Mouse (Mus musculus) heart, adult 18-20 months (tissue): ENCODE results near the gene Mapkap1. TPM values are rescaled to one million over a fixed set of nuclear protein-coding genes. Genes with fewer than 3 reads are reported as not detected.

ENCODE experiments used
- DNase-seq, 2 experiments: peaks; one replicate each; pipeline ENCODE4 v3.0.0; 2021 to 2022; ENCODE audit warnings: mixed read lengths in 1 of 2
- total RNA-seq, 2 experiments: library from RNA; stranded (reverse); gene quantifications; 2 replicates each; pipeline ENCODE4 v1.2.3; 2021

Gene Mapkap1
- total RNA-seq, 2 experiments from 2014 or later, result 71.8 to 74.5 TPM

- no peak for DNase-seq
Measured at GRCm38 (mm10) chr2:34588546-34588945, 182.0 kb downstream of the Mapkap1 start.

GRCm38 (mm10) chr2:34591721-34592360 lies 185.3 kb downstream of the Mapkap1 start:
- DNase-seq, result peak; percentile 44 to 46

GRCm38 (mm10) chr2:34592361-34592960 lies 185.9 kb downstream of the Mapkap1 start:
- DNase-seq, result peak in 1 of 2 experiments; percentile 13

- DNase-seq, result peak; percentile 40 to 69
Measured at GRCm38 (mm10) chr2:34594001-34594400, 187.4 kb downstream of the Mapkap1 start.

- no peak for DNase-seq
Measured at GRCm38 (mm10) chr2:34599606-34600255, 193.2 kb downstream of the Mapkap1 start.

GRCm38 (mm10) chr2:34600734-34601133 lies 194.2 kb downstream of the Mapkap1 start:
- DNase-seq, result no peak

- no peak for DNase-seq
Measured at GRCm38 (mm10) chr2:34602111-34602541, 195.6 kb downstream of the Mapkap1 start.

GRCm38 (mm10) chr2:34602896-34603295 lies 196.3 kb downstream of the Mapkap1 start:
- DNase-seq, result no peak

GRCm38 (mm10) chr2:34603653-34604214 lies 197.2 kb downstream of the Mapkap1 start:
- no peak for DNase-seq

- DNase-seq, result no peak
Measured at GRCm38 (mm10) chr2:34605040-34605439, 198.5 kb downstream of the Mapkap1 start.

- DNase-seq, result no peak
Measured at GRCm38 (mm10) chr2:34608917-34609316, 202.3 kb downstream of the Mapkap1 start.

- DNase-seq, result no peak
Measured at GRCm38 (mm10) chr2:34609516-34609915, 202.9 kb downstream of the Mapkap1 start.

GRCm38 (mm10) chr2:34620778-34621415 lies 214.3 kb downstream of the Mapkap1 start:
- peak in 1 of 2 experiments; percentile 9 for DNase-seq

- DNase-seq, result no peak
Measured at GRCm38 (mm10) chr2:34621485-34621884, 214.9 kb downstream of the Mapkap1 start.

GRCm38 (mm10) chr2:34622518-34622917 lies 215.9 kb downstream of the Mapkap1 start:
- no peak for DNase-seq

- no peak for DNase-seq
Measured at GRCm38 (mm10) chr2:34623181-34623580, 216.6 kb downstream of the Mapkap1 start.

GRCm38 (mm10) chr2:34624076-34624475 lies 217.5 kb downstream of the Mapkap1 start:
- DNase-seq, result no peak

- peak; percentile 38 to 55 for DNase-seq
Measured at GRCm38 (mm10) chr2:34627328-34628226, 221.0 kb downstream of the Mapkap1 start.

GRCm38 (mm10) chr2:34628903-34629540 lies 222.5 kb downstream of the Mapkap1 start:
- peak; percentile 34 to 41 for DNase-seq

- DNase-seq, result no peak
Measured at GRCm38 (mm10) chr2:34629758-34630157, 223.2 kb downstream of the Mapkap1 start.

GRCm38 (mm10) chr2:34630445-34630844 lies 223.9 kb downstream of the Mapkap1 start:
- no peak for DNase-seq
